Mouse (Mus musculus) thymus, postnatal 36 days (tissue): Measurements from ENCODE around the gene Slc29a4.

Source experiments
- DNase-seq, 2 experiments: peaks; one replicate each; pipeline ENCODE4 v3.0.0; 2022; ENCODE audit warnings: mixed read lengths in 2 of 2

The Slc29a4 gene

DNA sequence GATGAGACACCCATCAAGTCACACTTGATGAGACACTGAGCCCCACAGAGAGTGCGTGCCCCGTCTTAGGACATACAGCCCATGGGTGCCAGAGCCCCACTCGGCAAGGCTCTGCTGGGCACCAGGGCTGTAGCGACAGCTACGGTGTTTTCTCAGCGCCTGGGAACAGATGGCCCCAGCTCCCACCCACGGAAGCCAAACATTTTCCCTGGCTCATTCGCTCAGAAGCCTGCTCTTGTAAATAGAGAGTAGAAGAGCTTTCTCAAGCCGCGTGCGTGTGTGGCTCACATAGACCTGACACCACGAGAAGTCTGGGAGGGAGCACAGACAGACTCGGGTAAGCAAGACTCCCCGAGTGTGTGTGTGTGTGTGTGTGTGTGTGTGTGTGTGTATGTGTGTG is at the start of gene Slc29a4:
Slc29a4 (plus strand) TSS at position 265 of the 400 bp plus-strand sequence.
- DNase-seq, result no peak

DNA sequence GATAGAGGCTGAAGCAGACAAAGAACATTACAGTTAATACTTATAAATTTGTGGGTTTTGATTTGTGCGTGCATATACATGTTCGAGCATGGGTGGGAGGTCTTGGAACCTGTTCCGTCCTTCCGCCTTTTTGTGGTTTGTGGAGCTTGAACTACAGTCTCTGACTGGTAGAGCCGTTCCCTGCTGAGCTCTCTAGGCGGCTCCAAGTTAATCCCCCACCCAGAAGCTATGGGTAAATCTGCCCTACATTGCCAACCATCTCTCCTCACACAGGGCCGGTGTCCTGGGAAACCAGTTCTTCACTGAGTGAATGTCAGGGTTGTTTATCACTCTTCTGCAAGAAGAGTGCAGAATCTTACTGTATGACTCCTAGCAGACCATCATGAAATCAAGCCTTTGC is 44.1 kb upstream of the Slc29a4 start:
- no peak for DNase-seq

DNA sequence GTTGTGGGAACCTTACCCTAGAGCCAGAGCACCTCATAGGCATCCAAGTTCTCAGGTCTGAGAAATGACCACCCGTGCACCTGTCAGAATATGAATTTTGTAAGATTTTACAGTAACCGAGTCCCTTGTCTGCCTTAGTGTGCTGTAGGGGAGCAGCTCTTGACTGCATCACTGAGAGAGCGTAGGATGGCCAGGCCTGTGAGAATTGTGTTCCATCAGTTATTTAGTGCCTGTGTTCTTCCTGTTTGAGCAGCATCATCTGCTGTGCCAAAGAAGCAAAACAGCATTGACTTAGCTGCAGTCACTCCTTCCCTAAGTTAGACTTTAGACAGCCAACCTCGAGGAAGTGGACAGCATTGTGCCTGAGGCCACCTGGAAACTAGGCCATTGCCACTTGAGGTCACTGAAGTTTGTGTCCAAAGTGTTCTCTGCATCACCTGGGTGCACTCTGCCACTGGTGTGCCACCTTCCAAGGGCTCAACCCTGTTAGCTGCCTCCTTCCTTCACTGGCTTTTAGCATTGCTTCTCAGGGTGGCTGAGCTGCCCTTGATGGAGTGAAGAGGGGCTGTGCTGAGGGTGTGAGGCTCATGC is 42.8 kb upstream of the Slc29a4 start:
- DNase-seq, result no peak

GRCm38 (mm10) chr5:142650390-142650789 is 41.9 kb upstream of the Slc29a4 start:
- no peak for DNase-seq

GRCm38 (mm10) chr5:142650794-142651497 is 41.4 kb upstream of the Slc29a4 start:
- no peak for DNase-seq

- DNase-seq, result no peak
These were observed 40.0 kb upstream of the Slc29a4 start for GRCm38 (mm10) chr5:142652266-142652665.

- no peak for DNase-seq
These were observed 31.5 kb upstream of the Slc29a4 start for GRCm38 (mm10) chr5:142660656-142661434.

DNA sequence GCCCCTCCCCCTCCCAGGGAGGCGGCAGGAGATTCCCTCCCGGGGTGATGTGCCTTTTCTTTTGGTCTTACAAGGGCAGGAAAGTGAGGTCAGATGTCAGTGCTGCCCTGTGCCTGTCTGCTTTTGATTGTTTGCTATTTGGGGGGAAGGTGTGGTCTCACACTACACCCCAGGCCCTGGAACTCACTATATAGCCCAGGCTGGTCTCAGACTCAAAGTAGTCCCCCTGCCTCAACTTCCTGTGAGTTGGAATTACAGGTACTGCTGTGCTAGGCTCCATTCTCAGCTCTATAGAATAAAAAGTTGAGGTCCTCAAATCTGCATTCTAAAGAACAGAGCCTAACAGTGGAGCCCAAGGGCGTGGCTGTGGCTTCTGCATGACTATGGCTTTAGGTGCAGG is 24.4 kb upstream of the Slc29a4 start:
- no peak for DNase-seq

DNA sequence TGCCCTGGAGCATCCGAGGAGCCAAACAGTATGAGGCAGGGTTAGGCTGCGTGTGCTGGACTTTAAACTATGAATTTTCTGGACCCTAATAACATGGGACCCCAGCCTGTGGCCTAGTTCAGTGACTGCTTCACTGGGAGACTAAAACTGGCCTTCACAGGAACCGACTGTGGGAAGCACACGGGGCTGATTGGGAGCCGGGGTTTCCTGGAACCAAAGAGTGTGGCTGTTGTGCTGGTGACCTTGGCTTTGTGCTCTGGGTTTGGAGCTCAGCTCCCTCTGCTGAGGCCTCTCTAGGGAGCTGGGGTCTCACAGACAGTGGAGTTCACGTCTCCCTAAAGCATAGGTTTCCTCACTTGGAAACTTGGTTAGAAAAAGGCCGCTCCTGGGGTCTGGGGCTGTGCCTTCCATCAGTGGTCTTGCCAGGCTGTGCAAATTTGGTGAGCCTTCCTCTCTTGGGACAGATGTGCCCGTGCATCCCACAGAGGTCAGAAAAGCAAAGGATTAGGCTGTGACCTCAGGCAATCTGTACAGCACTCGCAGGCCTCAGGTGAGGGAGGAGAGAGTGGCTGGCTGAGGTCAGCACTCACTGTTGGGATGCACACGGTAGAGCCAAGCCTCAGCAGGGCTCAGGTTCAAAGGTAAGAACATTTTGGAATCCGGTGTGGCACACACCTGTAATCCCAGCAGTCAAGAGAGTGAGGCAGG is 23.6 kb upstream of the Slc29a4 start:
- DNase-seq, result no peak

- no peak for DNase-seq
These were observed 22.6 kb upstream of the Slc29a4 start for GRCm38 (mm10) chr5:142669726-142670125.

DNA sequence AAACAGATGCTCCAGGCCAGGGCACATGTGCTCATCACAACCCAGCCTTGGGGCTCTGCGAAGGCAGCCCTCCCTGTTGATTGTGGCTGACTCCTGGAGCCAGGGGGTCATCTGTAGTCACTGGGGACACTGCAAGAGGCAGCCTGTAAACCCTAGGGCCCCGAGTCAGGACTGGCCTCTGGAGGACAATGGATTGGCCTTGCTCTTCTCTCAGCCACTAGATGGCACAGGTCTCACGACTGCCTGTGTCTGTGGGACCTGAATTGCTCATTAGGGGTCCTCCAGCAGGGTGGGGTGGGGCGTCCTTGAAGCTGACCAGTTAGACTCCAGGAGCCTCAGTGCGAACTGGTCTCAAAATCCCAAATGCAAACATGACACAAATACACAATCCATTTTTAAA is 19.2 kb upstream of the Slc29a4 start:
- no peak for DNase-seq

DNA sequence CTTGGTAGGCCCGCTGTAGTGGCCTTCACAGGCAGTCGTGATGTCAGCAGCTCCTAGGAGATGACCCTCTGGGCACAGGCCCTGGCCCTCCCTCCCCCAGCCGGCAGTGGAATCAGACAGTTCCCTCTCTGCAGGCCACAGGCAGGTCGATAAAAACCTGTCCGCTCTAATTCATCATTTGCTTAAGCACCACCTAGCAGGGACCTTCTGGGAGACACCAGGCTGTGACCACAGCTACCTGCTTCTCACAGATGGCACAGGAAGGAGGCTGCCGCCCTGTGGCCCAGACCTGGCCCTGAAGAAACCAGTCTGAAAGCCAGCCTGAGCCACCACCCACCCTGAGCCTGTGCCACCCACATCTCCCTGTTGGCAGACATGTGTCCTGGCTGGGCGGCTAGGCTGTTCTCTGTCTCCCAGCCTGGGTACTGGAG is 14.2 kb upstream of the Slc29a4 start:
- no peak for DNase-seq

- no peak for DNase-seq
These were observed 13.2 kb upstream of the Slc29a4 start for GRCm38 (mm10) chr5:142679065-142679464.

- no peak for DNase-seq
These were observed 10.4 kb upstream of the Slc29a4 start for GRCm38 (mm10) chr5:142681911-142682310.

DNA sequence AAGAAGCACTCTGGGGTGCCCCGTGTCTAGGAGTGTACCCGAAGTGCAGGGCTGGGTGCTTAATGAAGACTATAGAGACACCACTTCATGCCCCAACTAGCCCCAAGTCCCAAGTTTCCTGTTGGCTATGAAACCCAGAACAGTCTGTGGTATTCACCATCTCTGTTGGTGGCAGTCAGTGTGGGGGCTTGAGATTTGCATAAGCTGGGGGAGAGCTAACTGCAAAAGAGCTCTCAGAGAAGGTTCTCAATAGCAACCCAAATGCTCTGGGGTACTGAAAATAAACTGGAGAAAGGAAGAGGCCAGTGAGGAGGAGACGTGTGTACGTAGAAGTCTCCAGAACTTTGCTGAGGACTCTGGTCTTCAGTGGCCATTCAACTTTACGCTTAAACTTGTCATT is 9.8 kb upstream of the Slc29a4 start:
- no peak for DNase-seq

DNA sequence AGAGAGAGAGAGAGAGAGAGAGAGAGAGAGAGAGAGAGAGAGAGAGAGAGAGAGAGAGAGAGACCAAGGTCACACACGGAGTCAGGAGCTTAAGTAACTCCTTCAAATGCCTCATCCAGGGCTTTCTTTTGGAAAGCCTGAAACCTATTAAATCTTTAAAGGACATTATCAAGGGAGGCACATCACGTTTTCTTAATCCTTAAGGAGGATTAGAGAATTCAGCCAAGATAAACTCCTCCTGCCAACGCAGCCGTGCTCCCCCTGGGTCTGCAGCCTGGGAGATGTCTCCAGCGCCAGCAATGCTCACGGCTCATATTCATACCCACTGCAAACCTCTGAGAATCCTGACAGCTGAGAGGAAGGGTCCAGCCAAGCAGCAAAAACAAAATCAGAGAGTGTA is 3.4 kb upstream of the Slc29a4 start:
- DNase-seq, result no peak

DNA sequence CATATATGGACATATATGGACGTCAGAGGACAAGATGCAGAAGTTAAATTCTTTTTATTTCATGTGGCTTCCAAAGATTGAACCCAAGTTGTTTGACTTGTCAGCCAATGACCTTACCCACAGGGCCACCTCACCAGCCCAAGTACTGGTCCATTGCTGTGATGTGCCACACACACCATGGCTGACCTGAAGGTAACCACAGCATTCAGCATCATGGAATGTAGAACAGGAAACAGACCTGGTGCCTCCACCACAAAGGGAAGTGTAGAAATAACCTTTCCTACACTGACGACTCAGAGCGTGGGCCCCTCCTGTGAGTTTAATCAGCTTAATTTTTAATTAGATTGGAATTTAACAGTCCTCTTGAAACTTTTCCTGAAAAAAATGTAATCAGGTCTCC is 2.0 kb upstream of the Slc29a4 start:
- DNase-seq, result no peak

- DNase-seq, result no peak
These were observed 842 bp downstream of the Slc29a4 start for GRCm38 (mm10) chr5:142692971-142693737.

DNA sequence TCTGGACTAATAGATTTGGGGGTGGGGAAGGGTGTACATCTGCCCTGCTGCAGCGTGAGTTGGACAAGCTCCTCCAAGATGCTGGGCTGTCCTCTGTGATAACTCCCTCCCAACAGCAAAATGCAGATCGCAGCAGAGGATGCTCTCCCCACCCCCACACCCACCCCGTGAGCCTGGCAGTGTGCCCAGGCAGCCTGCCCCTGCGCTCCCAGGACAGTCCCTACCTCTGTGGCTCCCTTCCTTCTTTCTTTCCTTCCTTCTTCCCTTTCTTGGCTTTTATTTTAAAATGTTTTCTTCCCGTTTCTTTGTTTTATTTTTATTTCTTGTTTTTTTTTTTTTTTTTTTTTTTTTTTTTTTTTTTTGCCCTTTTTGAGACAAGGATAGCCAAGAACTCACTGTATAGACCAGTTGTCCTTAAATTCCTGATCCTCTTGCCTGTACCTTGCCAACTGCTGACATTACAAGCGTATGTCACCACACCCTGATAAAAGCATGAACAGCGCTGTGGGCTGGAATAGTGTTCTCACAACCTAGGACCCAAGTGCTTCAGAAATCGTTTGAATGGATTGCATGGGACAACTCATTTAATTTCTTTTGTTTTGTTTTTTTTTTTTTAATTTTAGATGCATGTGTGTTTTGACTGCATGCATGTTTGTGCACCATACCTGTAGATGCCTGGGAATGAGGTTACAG is 1.6 kb downstream of the Slc29a4 start:
- DNase-seq, result no peak

DNA sequence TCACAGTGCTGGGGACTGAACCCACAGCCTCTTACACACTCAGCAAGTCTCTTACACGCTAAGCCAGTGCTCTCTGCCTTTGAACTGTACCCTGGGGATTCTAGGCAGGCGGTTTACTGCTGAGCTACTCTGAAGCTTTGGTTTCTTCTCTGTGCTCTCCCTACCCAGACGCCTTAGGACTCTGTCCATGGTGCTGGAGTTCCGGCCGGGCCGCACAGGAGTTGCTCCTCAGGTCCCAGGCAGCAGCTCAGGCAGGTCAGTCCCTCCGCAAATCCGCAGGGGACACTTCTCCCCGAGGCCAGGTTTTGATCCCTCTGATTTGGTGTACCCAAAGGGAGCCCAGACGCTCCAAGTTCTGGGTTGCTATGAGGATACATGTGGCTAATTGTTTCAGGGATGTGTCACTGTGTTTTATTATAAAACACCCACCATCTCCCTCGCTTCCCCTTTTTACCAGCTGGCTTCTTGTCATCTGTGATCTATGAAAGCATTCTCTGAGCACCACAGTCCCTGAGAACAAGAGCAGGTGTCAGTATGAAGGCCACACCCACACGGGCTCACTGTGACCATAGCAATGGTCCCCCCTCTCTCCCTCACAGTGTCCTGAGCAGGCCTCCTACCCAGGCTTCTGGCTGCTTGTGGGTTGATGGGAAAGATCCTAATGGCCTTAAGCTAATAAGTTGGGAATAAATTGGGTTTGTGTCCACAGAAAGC is 2.5 kb downstream of the Slc29a4 start:
- DNase-seq, result no peak

GRCm38 (mm10) chr5:142696258-142696657 is 3.9 kb downstream of the Slc29a4 start:
- DNase-seq, result no peak
